Mouse (Mus musculus) heart, postnatal 0 days (tissue): ENCODE measurements around the gene Nr2c1.

Experiments used
- CTCF ChIP-seq: IDR thresholded peaks from 2 replicates; pipeline ENCODE4 v1.5.1; 2016; ENCODE audit warnings: antibody characterized with exemption, control low read depth, low read depth
- EP300 ChIP-seq: IDR thresholded peaks from 2 replicates; pipeline ENCODE4 v1.6.1; 2016; ENCODE audit warnings: antibody characterized with exemption, low read depth

DNA sequence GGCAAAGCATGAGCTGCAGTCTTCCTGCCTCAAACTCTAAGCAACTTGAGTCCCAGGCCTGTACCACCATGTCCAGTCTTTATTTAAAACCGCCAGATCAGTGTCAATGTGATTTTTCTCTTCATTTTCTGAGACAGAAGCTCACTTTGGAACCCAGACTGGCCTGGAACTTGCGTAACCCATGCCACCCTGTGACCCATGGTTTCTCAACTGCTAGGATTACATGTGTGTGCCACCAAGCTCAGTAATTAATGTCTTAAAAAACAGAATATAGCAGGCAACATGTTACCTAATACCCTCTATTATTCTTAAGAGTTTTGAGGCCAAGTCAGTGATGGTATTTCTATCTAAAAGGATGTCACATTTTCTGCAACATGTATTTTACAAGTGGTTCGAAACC lies 5.4 kb upstream of the Nr2c1 start:
- TF ChIP-seq CTCF (no peak), EP300 (no peak)
